Mouse (Mus musculus) limb, embryonic 11.5 days (tissue): Measurements from ENCODE around the gene Tmem143. TPM values are rescaled to one million over a fixed set of nuclear protein-coding genes. Genes with fewer than 3 reads are reported as not detected.
"Not testable (repeated sequence)": the region's sequence is repeated elsewhere in the genome, so short reads cannot be mapped to it uniquely, and the experiment has no call there.

Experiments used
- ATAC-seq: fragments of 200-750 bp; cut with Nextera tagmentation; 2 replicates; pipeline ENCODE4 v1.8.0; 2017; ENCODE audit warnings: low read depth; ENCODE audit not compliant: insufficient number of reproducible peaks, low FRiP score, low TSS enrichment
- DNase-seq: peaks from one replicate; pipeline ENCODE4 v3.0.0-alpha.2; 2015; ENCODE audit warnings: low spot score
- H3K27ac ChIP-seq: fragments of 300-500 bp; sonication (generic); replicated peaks from 2 replicates; pipeline ENCODE4 v1.5.1; 2014; ENCODE audit warnings: low read depth, mild to moderate bottlenecking, low read length
- H3K27me3 ChIP-seq: fragments of 300-500 bp; sonication (generic); 2 replicates; pipeline ENCODE4 v1.6.1; 2014; ENCODE audit warnings: mild to moderate bottlenecking, low read length, mixed read lengths; ENCODE audit not compliant: control insufficient read depth, insufficient read depth
- H3K36me3 ChIP-seq: fragments of 300-500 bp; sonication (generic); 2 replicates; pipeline ENCODE4 v1.6.1; 2014; ENCODE audit warnings: mild to moderate bottlenecking, low read length, moderate library complexity, mixed read lengths; ENCODE audit not compliant: control insufficient read depth, insufficient read depth
- H3K4me1 ChIP-seq: fragments of 300-500 bp; sonication (generic); 2 replicates; pipeline ENCODE4 v1.6.1; 2014; ENCODE audit warnings: low read length, mixed read lengths; ENCODE audit not compliant: control insufficient read depth, insufficient read depth
- H3K4me2 ChIP-seq: fragments of 300-500 bp; sonication (generic); 2 replicates; pipeline ENCODE4 v1.6.1; 2014; ENCODE audit warnings: low read depth, mild to moderate bottlenecking, moderate library complexity; ENCODE audit not compliant: severe bottlenecking
- H3K4me3 ChIP-seq: fragments of 300-500 bp; sonication (generic); 2 replicates; pipeline ENCODE4 v1.5.1; 2014; ENCODE audit warnings: low read depth, low read length
- H3K9ac ChIP-seq: fragments of 300-500 bp; sonication (generic); 2 replicates; pipeline ENCODE4 v1.6.1; 2014; ENCODE audit warnings: mild to moderate bottlenecking, low read length
- H3K9me3 ChIP-seq: fragments of 300-500 bp; sonication (generic); 2 replicates; pipeline ENCODE4 v1.6.1; 2016; ENCODE audit warnings: low read length; ENCODE audit not compliant: control insufficient read depth
- WGBS: fragments of 180-500 bp; shearing (Covaris S2); extraction: QIAGEN DNeasy Blood & Tissue Kit; methylation state at CpG from one replicate; pipeline ENCODE4 v1.1.7; 2014; 5-methylcytosine and 5-hydroxymethylcytosine counted together
- polyA plus RNA-seq: library from polyadenylated mRNA; unstranded; fragments of >200 nt; fragmentation: Nextera tagmentation; extraction: Ambion mirVana; gene quantifications from 2 replicates; pipeline ENCODE4 v1.2.1, GENCODE M21; 2014

Tmem143 gene
- polyA plus RNA-seq, 1 experiment from 2014 or later: 4.3 TPM

DNA sequence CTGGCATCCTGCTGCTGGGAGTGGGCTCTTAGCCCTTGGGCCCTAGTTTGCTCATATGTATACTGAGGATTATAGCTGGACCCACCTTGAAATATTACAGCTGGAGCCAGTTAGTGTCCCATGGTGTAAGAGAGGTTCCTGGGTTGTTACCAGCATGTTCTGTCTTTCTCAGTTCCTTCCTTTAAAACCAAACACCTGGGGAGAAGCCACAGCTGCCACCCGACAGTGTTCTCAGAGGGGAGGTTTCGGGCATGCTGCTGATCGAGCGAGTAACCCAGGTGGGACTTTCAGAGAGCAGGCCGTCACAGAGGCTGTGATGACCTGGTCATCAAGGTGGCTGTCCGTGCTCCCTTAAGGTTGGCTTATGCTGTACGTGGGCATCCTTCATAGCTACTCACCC is 19.8 kb upstream of the Tmem143 start:
- Histone ChIP-seq H3K4me2 (no peak overlapping the region), H3K4me3 (no peak overlapping the region), H3K9ac (no peak overlapping the region), H3K9me3 (no peaks in the 10 kb centered on the region), H3K27ac (no peak overlapping the region), H3K4me1 (peaks cover 8% of the 10 kb centered on the region), H3K36me3 (peaks cover 19% of the 10 kb centered on the region), H3K27me3 (no peaks in the 10 kb centered on the region)
- DNase-seq (no peak), ATAC-seq (no peak)
- 93% methylated on average over 7 of the region's 7 CpGs for WGBS

DNA sequence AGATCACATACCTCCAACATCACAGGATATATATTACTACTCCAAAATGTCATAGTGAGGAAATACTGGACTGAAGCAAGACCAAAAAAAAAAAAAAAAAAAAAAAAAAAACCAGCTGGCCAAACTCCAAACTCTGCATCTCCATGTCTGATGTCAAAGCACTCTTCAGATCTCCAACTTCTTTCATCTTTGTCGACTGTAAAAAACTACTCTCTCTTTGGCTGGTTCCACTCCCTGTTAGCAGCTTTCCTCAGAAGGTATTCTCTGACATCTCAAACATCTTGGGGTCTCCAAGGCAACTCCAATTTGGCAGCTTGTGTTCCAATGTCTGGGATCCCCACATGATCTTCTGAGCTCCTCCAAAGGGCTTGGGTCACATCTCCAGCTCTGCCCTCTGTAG is 18.5 kb upstream of the Tmem143 start, which contains the start of gene Grin2d:
Grin2d (minus strand) TSS at position 101 of the 400 bp plus-strand sequence.
- DNase-seq, H3K9ac ChIP-seq, H3K9me3 ChIP-seq, ATAC-seq, H3K4me3 ChIP-seq, H3K27ac ChIP-seq, H3K27me3 ChIP-seq, H3K4me1 ChIP-seq, H3K4me2 ChIP-seq: not testable (repeated sequence)
- 97% methylated on average over 1 of the region's 1 CpGs for WGBS
- H3K36me3 ChIP-seq: peaks cover 20% of the 10 kb centered on the region

DNA sequence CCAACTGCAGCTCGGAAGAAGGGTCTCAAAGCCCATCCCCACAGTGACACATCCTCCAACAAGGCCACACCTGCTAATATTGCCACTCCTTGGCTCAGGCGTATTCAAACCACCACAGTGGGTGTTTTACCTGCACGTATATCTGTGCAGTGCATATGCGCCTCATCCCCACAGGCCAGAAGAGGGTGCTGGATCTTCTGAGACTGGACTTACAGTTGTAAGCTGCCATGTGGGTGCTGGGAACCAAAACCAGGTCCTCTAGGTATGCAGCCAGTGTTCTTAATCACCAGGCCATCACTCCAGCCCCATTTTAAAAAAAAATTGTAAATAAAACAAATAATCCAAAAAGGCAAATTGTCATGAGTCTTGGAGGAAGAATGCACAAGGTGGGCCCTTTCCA is 16.2 kb upstream of the Tmem143 start:
- no peaks in the 10 kb centered on the region for H3K27me3 ChIP-seq
- WGBS: 97% methylated on average over 4 of the region's 4 CpGs
- DNase-seq (no peak), ATAC-seq (no peak)
- no peaks in the 10 kb centered on the region for H3K4me1 ChIP-seq
- peaks cover 26% of the 10 kb centered on the region for H3K36me3 ChIP-seq
- no peak overlapping the region for H3K4me3 ChIP-seq
- no peak overlapping the region for H3K4me2 ChIP-seq
- no peaks in the 10 kb centered on the region for H3K9me3 ChIP-seq
- H3K27ac ChIP-seq: no peak overlapping the region
- H3K9ac ChIP-seq: no peak overlapping the region

DNA sequence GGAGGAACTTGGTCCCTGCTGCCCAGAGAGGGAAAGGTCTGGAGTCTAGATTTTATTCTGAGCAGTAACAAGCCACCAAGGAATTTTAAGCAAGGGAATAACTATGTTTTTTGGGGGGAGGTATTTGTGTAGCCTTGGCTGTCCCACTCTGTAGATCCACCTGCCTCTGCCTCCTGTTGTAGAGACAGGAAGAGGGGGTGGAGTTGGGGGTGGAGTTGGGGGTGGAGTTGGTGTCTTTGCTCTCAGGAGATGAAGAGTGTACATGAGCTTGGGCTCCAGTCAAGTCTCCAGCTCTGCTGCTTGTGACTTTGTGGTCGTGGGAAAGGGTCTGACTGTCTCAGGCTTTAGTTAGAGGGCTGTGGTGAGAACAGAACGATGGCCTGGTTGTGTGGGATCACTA is 15.7 kb upstream of the Tmem143 start:
- Histone ChIP-seq H3K27ac (no peak overlapping the region), H3K36me3 (peaks cover 26% of the 10 kb centered on the region), H3K9ac (no peak overlapping the region), H3K9me3 (no peaks in the 10 kb centered on the region), H3K4me2 (no peak overlapping the region), H3K4me3 (no peak overlapping the region), H3K27me3 (no peaks in the 10 kb centered on the region), H3K4me1 (no peaks in the 10 kb centered on the region)
- no peak for DNase-seq
- ATAC-seq: no peak
- WGBS: 96% methylated on average over 2 of the region's 2 CpGs

DNA sequence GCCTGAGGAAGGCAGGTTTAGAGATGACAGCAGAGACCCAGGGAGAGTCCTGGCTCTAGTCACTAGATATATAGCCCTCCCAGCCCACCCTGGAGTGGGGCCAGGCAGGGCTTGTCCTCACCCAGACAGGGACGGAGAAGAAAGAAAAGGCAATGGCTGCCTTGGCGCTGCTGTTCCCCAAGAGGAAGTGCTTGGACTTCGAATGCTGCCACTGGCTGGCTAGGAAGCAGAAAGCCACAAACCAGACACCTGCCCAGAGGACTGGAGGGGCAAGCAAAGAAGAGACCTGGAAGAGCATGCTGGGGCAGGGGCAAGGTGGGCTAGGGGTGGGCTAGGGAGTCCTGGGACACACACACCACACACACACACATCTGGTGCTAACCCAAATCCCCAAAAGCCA is 9.5 kb upstream of the Tmem143 start:
- H3K9me3 ChIP-seq: no peaks in the 10 kb centered on the region
- H3K4me1 ChIP-seq: no peaks in the 10 kb centered on the region
- no peaks in the 10 kb centered on the region for H3K27me3 ChIP-seq
- no peak overlapping the region for H3K9ac ChIP-seq
- no peak overlapping the region for H3K4me2 ChIP-seq
- H3K36me3 ChIP-seq: peaks cover 9% of the 10 kb centered on the region
- ATAC-seq (no peak), DNase-seq (no peak)
- 67% methylated on average over 3 of the region's 3 CpGs for WGBS
- no peak overlapping the region for H3K4me3 ChIP-seq
- no peak overlapping the region for H3K27ac ChIP-seq

DNA sequence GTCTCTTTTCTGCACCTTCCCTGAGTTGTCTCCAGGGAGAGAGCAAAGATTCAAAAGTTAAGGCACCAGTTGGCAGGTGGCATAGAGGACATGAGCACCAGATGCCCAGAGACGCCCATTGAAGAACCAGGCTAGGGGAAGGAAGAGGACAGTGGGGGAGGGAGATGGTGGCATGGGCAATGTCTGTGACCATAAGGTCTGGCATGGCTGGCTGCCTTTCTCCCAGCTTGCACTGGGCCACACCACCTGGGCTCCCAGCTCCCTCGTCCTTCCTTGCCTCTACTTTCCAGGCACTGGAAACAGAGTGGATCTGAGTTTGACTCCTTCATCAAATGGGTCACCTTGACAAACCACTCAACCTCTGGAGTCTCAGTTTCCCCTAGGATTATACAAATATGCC is 4.1 kb upstream of the Tmem143 start:
- Histone ChIP-seq H3K4me3 (no peak overlapping the region), H3K4me2 (no peak overlapping the region), H3K36me3 (no peaks in the 10 kb centered on the region), H3K9me3 (no peaks in the 10 kb centered on the region), H3K4me1 (no peaks in the 10 kb centered on the region), H3K9ac (no peak overlapping the region), H3K27me3 (no peaks in the 10 kb centered on the region), H3K27ac (no peak overlapping the region)
- 97% methylated on average over 2 of the region's 2 CpGs for WGBS
- ATAC-seq (no peak), DNase-seq (no peak)

DNA sequence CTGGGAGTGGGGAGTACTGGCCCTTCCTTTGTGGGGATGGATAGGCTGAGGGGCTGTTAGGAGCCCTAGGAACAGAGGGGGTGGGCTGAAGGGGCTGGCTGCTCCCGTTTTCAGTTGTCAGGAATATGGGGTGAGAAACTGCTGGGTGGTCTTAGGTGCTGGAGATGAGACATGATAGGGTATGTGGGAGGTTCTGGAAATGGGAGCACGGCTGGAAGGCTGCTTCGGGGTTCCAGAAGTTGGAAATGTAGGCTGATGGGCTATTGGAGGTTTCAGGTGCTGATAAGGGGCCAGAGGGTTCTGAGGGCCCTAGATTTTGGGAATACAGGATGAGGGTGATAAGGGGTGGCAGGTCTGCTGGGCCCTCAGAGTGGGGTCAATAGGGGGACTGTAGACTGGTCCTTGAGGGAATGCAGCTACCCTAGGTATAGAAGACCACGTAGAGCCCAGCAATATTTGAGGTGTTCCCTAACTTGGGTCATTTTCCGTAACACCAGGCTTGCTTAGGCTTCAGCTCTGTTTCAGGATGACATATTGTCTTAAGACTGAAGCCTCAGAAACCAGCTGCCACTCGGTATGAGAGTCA is 717 bp upstream of the Tmem143 start:
- H3K27me3 ChIP-seq: no peaks in the 10 kb centered on the region
- ATAC-seq: no peak
- H3K4me1 ChIP-seq: no peaks in the 10 kb centered on the region
- H3K27ac ChIP-seq: no peak overlapping the region
- H3K36me3 ChIP-seq: no peaks in the 10 kb centered on the region
- H3K4me2 ChIP-seq: peak overlapping the region; percentile 34
- H3K4me3 ChIP-seq: peak overlapping the region; percentile 16; the same call in 1 of the 2 replicates
- H3K9me3 ChIP-seq: no peaks in the 10 kb centered on the region
- no peak for DNase-seq
- no peak overlapping the region for H3K9ac ChIP-seq
- WGBS: 70% methylated on average over 6 of the region's 6 CpGs

DNA sequence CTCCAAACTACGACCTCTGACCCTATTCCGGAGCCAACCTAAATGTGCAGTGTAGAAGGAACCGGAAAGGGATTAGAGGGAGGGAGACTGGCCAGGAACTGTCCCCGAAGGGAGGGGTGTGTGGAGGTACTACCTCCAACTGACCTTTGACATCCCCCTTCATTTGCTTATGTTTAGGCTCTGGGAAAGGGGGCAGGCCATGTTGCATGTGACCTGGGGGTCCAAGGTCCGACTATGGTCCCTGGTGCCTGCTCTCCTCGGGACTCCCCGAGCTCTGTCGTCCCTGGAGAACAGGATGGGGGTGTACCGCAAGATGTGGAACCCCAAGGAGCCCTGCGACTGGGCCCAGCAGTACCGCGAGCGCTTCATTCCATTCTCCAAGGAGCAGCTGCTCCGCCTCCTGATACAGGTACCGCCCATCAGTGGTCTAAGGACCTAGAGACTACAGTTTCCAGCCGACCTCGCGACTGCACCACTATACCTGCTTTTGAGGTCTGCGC is 567 bp downstream of the Tmem143 start:
- H3K9ac ChIP-seq: peak overlapping the region; percentile 58
- no peaks in the 10 kb centered on the region for H3K4me1 ChIP-seq
- H3K27me3 ChIP-seq: no peaks in the 10 kb centered on the region
- ATAC-seq: peak; percentile 65
- H3K27ac ChIP-seq: no peak overlapping the region; the same call in 1 of the 2 replicates
- peak overlapping the region; percentile 32 for H3K4me3 ChIP-seq
- H3K36me3 ChIP-seq: no peaks in the 10 kb centered on the region
- peak overlapping the region; percentile 71 for H3K4me2 ChIP-seq
- H3K9me3 ChIP-seq: no peaks in the 10 kb centered on the region
- WGBS: 1% methylated on average over 19 of the region's 19 CpGs
- DNase-seq: peak; percentile 66

DNA sequence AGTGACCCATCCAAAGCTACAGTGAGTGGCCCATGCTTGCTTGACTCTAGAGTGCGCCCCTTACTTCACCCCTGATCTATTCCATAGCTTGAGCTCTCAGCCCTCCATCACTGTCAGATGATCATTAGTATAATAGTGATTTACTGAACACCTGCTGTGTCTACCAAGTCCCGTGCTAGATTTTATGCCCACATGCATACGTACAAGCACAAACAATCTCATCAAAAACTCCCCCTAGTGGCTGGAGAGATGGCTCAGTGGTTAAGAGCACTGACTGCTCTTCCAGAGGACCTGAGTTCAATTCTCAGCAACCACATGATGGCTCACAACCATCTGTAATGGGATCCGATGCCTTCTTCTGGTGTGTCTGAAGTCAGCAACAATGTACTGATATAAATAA is 1.4 kb downstream of the Tmem143 start:
- H3K27ac ChIP-seq, H3K27me3 ChIP-seq, H3K36me3 ChIP-seq, H3K9me3 ChIP-seq, H3K4me3 ChIP-seq, H3K9ac ChIP-seq, DNase-seq, H3K4me1 ChIP-seq, ATAC-seq: not testable (repeated sequence)
- 56% methylated on average over 4 of the region's 4 CpGs for WGBS
- peak overlapping the region; percentile 71; the same call in 1 of the 2 replicates for H3K4me2 ChIP-seq
